Mouse (Mus musculus): ENCODE results near the gene Igfbp4.
A peak's percentile ranks its signal among the peaks of the same experiment; 100 is the strongest.

Igfbp4 gene

DNA sequence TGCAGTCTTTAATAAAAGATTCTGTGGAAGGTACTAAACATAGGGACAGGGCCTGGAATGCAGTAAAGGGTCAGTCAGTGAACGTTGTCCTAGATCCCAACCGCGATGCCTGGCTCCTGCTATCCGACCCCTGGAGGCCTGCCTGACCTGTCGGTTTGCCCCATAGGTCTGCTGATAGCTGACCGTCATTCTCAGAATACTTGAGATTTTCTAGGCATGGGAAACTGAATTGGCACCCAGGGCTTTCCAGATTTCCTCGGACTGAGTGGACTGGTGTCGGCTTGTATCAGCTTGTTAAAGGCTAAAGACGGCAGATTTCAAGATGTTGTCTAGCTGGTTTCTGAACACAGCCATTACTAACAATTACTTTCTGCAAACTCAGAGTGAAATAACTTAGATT lies 43.3 kb downstream of the Igfbp4 start:
- no peak for DNase-seq

DNA sequence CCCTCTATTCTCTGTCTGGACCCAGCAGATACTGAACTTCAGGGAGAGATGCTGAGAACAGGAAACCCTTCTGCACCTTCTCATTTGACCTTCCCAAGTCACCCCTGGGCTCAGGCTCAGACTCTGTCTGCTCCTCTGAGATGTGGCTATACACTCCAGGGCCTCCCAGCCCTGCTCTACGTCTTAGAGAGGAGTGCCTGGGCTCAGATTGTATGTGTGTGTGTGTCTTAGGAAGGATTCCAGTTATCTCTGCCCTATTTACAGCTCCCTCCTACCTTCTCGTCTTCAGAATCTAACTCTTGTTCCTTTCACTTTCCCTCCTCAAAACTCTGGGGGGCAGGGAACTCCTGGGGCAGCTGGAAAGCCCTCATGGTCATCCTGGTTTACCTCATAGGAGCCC lies 47.4 kb downstream of the Igfbp4 start:
- no peak for DNase-seq

DNA sequence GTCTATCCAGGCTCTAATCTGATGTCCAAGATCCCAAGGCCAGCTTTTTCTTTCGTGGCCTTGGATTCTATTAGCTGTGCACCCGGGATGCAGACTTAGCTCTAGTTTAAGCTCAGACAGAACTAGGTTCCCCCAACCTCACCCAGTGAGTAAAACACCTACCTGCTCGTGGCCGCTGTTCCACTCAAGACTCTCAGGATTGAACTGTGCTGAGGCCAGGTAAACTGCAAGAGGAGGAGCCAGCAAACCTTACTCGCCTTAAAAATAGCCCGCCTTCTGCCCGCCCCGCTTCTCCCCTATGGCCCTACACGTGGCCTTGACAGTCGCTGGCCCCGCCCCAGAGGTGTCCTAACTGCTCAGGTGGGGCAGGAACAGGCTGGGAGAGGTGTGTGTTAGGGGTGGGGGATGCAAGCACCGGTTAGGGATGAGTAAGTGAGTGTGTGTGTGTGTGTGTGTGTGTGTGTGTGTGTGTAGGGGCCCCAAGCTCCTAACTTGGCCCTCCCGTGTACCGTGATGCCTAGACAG lies 48.1 kb downstream of the Igfbp4 start, which contains the start of gene Tns4:
Tns4 (minus strand) TSS at position 230 of the 525 bp plus-strand sequence.
- no peak for DNase-seq

DNA sequence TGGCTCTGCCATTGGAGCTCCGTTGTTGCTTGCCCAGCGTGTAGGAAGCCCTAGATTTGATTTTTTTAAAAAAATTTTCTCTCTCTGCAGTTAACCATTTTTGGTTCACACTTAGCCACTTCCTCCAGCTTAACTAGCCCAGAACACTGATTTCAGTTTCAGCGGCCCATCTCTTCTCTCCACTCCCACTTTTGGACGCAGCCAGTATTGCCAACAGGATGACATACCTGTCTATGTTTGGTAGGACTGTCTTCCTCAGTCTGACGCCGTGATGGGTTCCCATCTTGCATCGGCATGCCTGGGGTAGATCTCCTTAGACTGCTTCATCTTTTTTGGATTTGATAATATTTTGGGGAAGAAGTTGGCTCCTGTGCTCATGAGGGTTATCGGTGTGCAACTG lies 49.3 kb downstream of the Igfbp4 start:
- peak; percentile 44 to 50 for DNase-seq

DNA sequence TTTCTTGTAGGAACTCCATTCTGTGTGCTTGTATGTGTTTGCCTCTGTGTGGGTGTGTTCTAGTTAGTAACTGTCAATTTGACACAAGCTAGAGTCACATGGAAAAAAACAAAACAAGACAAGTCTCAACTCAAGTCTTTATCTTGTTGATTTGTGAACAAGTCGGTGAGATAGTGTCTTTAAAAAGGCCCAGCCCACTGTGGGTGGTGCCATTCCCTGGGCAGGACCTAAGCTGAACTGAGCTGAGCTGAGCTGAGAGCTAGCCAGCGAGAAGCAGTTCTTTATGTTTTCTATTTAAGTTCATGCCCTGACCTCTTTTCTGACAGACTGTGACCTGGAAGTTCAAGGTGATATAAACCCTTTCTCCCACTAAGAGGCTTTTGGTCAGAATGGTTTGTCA lies 50.6 kb downstream of the Igfbp4 start:
- no peak for DNase-seq

GRCm38 (mm10) chr11:99093740-99094139 lies 52.7 kb downstream of the Igfbp4 start:
- DNase-seq, result no peak

GRCm38 (mm10) chr11:99094911-99095676 lies 54.0 kb downstream of the Igfbp4 start:
- no peak for DNase-seq

DNA sequence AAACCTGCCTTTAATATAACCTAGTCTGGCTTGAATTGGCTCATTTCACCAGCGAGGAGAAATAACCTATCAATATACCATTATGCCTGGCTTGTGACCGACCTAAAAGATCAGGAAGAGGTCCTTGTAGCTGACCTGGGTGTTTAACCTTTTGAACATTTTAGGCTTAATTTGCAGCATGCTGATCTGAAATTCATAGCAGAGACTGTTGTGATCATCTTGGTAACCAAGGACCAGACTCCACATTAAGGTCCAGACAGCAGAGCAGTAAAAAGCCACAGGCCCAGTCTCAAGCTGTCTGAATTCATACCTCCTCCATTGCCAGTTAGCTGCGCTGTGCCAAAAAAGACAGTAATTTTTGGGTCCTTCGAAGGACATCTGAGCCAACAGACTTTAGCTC lies 54.7 kb downstream of the Igfbp4 start:
- no peak for DNase-seq

DNA sequence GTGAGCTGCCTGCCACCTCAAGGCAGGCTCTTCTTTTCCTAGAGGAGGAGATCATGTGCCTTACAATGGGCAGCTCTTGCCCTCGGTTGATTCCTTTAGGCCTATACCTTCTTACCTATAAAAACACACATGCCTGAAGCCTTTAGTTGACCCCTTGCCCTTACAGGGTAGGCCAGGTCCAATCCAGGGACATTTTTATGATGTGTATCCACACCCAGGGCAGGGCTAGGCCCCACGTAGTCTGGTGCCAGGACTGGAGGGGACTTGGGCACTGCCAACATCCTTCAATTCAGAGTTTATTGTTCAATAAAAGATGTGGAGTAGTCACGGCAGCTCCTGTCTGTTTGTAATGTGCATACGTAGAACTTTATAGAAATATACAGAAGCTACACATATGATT lies 55.4 kb downstream of the Igfbp4 start:
- no peak for DNase-seq

DNA sequence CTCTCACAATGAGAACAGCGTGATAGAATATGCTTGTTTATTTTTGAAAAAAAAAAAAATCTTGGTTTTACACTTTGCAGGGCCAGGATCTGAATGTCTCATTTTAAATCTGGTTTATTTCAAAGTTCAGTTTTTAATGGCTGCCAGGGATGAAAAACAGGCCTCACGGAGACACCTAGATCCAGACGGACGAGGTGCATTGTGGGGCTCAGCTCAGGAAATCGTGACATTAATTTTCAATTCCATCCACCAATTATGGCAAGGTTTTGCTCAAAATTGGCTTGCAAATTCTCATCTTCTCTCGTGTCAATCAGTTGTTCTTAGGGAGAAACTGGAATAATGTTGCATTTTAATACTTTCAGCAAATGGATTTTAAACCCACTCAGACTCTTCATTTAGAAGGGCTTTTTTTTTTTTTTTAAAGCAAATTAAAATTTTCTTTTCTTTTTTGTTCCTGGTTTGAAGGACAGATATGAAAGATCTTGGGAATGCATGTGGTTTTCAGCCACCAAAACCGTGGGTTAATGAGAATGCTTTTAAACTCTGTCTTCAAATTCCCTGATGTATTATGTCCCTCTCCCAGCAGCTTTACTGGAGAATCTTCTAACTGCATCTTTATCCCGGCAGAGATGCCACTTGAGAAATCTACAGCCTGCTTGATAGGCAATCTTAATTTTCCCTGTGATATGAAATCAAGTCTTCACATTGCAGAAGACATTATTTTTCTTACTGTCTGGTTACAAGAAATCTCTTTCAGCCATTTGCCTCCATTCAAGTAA lies 56.1 kb downstream of the Igfbp4 start:
- no peak for DNase-seq

DNA sequence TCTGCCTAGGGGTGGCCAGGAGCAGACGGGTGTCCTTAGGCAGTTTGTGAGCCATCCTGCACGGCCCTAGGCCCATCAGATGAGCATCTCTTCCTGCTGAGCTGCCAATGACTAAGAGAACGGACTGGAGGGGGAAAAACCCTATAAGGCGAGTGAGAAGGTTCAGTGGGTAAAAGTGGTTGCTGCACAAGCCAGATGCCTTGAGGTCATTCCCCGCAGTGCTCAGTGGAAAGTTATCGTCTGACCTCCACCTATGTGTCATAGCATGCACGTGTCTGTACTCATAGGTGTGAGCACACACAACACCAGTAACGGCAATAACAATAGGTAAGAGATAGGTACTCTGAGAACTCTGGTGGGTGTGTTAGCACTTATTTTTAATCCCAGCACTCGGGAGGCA lies 57.9 kb downstream of the Igfbp4 start:
- DNase-seq, result no peak

DNA sequence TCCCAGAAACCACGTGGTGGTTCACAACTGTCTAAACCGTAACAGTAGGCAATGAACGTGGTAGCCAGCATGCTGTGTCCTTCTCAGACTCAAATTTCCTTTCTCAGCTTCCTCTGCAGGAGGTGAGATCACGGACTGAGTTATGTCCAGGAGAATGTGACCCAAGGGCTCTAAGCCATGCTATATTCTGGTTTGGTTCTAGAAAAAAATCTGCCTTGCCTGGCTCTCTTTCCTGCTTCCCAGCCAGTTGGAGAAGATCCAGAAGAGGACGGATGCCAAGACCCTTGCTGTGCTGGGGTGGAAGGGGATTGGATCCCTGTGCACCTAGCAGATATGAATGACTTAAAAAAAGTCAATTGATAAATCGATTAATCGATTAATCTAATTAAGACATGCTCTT lies 58.5 kb downstream of the Igfbp4 start:
- no peak for DNase-seq

DNA sequence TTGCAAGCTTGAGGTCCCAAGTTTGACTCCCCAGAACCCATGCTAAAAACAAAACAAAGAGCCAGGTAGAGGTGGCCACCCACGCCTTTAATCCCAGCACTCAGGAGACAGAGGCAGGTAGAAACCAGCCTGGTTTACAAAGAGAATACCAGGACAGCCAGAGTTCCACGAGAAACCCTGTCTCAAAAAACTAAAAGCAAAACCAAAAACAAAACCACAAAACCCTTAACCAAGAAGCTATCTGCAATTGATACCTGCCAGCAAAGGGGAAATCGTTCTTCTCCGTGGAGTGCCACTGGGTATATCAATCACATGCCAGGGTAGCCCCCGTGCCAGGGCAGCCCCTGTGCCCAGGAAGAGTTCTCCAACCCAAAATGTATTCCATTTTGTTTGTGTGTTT lies 59.2 kb downstream of the Igfbp4 start:
- DNase-seq, result no peak

- DNase-seq, result no peak
Observed at GRCm38 (mm10) chr11:99101693-99102092, 60.6 kb downstream of the Igfbp4 start.

DNA sequence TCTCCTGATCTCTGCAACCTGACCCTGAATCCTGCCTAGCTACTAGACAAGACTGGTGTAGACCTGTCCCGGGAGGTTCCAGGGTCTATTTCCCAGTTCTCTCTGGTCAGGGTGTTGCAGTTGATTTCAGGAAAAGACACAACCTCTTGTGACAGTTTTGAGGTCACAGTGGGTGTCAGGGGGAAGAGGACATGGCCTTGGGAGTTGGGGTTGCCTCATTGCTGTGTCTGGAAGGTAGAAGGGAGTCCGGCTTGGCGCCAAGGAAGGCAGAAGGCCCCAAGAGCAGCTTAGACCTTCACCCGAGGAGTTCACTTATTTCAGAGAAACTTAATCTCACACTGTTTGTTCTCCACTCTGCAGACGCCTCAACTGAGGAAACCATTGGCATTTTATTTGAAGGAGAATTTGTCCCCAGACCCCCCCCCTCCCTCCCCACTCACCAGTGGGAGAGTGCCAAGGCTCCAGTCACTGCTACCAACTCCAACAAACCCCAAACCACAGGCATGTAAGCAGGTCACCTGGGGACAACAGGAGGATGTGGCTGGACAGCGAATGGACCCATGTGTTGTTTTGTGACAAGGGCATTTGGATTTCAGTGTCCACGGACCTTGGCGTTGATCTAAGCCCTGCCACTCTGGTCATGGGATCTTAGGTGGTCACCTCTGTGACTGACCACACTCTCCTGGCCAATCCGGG lies 61.7 kb downstream of the Igfbp4 start:
- DNase-seq, result no peak
